In the genomic region with DNA sequence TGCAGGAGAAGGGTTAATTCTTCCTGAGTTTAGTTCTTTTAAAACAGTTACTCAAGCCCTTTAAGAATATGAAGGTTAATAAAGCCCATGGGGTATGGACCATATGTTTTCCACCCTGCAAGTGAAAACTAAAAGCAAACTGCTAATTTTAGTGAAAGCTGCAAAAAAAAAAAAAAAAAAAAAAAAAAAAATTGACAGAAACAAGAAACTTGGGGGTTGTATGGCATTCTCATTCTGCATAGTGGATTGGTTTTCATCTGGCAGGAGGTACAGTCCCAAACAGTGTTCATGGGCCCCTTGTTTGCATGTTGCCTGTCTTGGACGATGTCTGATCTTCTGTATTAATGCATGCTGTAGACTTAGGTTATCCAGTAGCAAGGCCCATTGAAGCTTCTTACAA, we compare ENCODE assay signal across 30 mouse cellular contexts.
"Had no signal": no experiment of that assay in that cellular context is flagged by ENCODE, and none has a peak within 500 bp of the region (broad histone marks: within the 10 kb centered on the region; RNA-seq: fewer than 3 reads in every experiment).

No protein-coding gene starts in this region.

- H3K4me2 ChIP-seq: limb, embryonic 12.5 days; limb, embryonic 15.5 days; liver, embryonic 11.5 days; liver, embryonic 12.5 days; liver, embryonic 13.5 days; liver, embryonic 15.5 days; lung, embryonic 14.5 days; lung, embryonic 15.5 days; midbrain, embryonic 11.5 days; midbrain, embryonic 12.5 days; midbrain, embryonic 13.5 days; midbrain, embryonic 15.5 days had no signal

- ATAC-seq: liver, embryonic 12.5 days; liver, postnatal 0 days; lung, postnatal 0 days; midbrain, embryonic 13.5 days; midbrain, embryonic 15.5 days; midbrain, embryonic 16.5 days had no signal

- H3K9me3 ChIP-seq: limb, embryonic 12.5 days; limb, embryonic 15.5 days; liver, embryonic 12.5 days; liver, embryonic 13.5 days; liver, embryonic 15.5 days; lung, embryonic 15.5 days; megakaryocyte, embryonic 14.5 days; midbrain, embryonic 10.5 days; midbrain, embryonic 12.5 days; midbrain, embryonic 13.5 days; midbrain, embryonic 15.5 days had no signal

- H3K27me3 ChIP-seq: limb, embryonic 12.5 days; limb, embryonic 15.5 days; liver, embryonic 12.5 days; liver, embryonic 13.5 days; liver, embryonic 15.5 days; lung, embryonic 15.5 days; megakaryocyte, embryonic 14.5 days; midbrain, embryonic 12.5 days; midbrain, embryonic 13.5 days; midbrain, embryonic 15.5 days had no signal

- H3K4me3 ChIP-seq: left cerebral cortex, adult 2 months; limb, embryonic 12.5 days; limb, embryonic 15.5 days; liver, embryonic 12.5 days; liver, embryonic 13.5 days; liver, embryonic 15.5 days; lung, embryonic 15.5 days; megakaryocyte, embryonic 14.5 days; midbrain, embryonic 10.5 days; midbrain, embryonic 12.5 days; midbrain, embryonic 13.5 days; midbrain, embryonic 15.5 days; myocyte had no signal

- H3K36me3 ChIP-seq: limb, embryonic 12.5 days; limb, embryonic 15.5 days; liver, embryonic 12.5 days; liver, embryonic 13.5 days; liver, embryonic 15.5 days; lung, embryonic 15.5 days; midbrain, embryonic 10.5 days; midbrain, embryonic 12.5 days; midbrain, embryonic 13.5 days; midbrain, embryonic 15.5 days had no signal

- H3K4me1 ChIP-seq: limb, embryonic 12.5 days; limb, embryonic 15.5 days; liver, embryonic 12.5 days; liver, embryonic 13.5 days; liver, embryonic 15.5 days; lung, embryonic 15.5 days; megakaryocyte, embryonic 14.5 days; midbrain, embryonic 10.5 days; midbrain, embryonic 12.5 days; midbrain, embryonic 13.5 days; midbrain, embryonic 15.5 days had no signal

- DNase-seq: left cerebral cortex, postnatal 4 days; liver; liver, embryonic 13.5 days; liver, postnatal 0 days; lung, adult 18-20 months; lung, adult 2 months; lung, embryonic 14.5 days; lung, postnatal 10 days; lung, postnatal 14 days; lung, postnatal 36 days; lung, postnatal 4 days; midbrain, embryonic 14.5 days had no signal

- H3K27ac ChIP-seq: left cerebral cortex, adult 2 months; limb, embryonic 12.5 days; limb, embryonic 15.5 days; liver, embryonic 12.5 days; liver, embryonic 13.5 days; liver, embryonic 14.5 days; liver, embryonic 15.5 days; lung, embryonic 15.5 days; macrophage; midbrain, embryonic 10.5 days; midbrain, embryonic 12.5 days; midbrain, embryonic 13.5 days; midbrain, embryonic 15.5 days had no signal

- H3K9ac ChIP-seq: limb, embryonic 12.5 days; limb, embryonic 15.5 days; liver, embryonic 12.5 days; liver, embryonic 13.5 days; liver, embryonic 14.5 days; liver, embryonic 15.5 days; liver, postnatal 0 days; lung, embryonic 14.5 days; lung, embryonic 15.5 days; midbrain, embryonic 12.5 days; midbrain, embryonic 13.5 days; midbrain, embryonic 15.5 days had no signal
